ENCODE assay signal across 11 mouse cellular contexts in genomic region chr6:21684252-21684651, GRCm38 (mm10).
DNase-seq lines count a peak whose midpoint lies in the region; ATAC-seq and TF ChIP-seq lines count a peak whose summit lies in the region.
"Had no signal": no experiment of that assay in that cellular context is flagged by ENCODE, and none has a peak within 500 bp of the region (broad histone marks: within the 10 kb centered on the region; RNA-seq: fewer than 3 reads in every experiment).

No protein-coding gene starts in this region.

- DNase-seq in heart, adult 11 months: no peak
- DNase-seq in neural tube, embryonic 10.5 days (ENCODE audit: extremely low spot score, low spot score): no peak
- peak; percentile 80 to 86 for DNase-seq in cerebellum, postnatal 25 days
- no peak for DNase-seq in limb, embryonic 11.5 days (ENCODE audit: low spot score)
- no peak for DNase-seq in thymus, adult 2 months
- DNase-seq: lung, postnatal 36 days; right cerebral cortex, postnatal 25 days had no signal

- no peaks in the 10 kb centered on the region for H3K36me3 ChIP-seq in heart, embryonic 13.5 days
- H3K36me3 ChIP-seq in neural tube, embryonic 15.5 days: no peaks in the 10 kb centered on the region
- H3K36me3 ChIP-seq in limb, embryonic 11.5 days (ENCODE audit: control insufficient read depth, insufficient read depth, low read length): no peaks in the 10 kb centered on the region
- no peaks in the 10 kb centered on the region for H3K36me3 ChIP-seq in thymus, adult 2 months (ENCODE audit: control insufficient read depth, insufficient read depth, low read length)

- ATAC-seq in heart, embryonic 13.5 days (ENCODE audit: extremely low read depth, insufficient number of reproducible peaks, low FRiP score, low TSS enrichment): no peak
- peak; percentile 45; the same call in 1 of the 2 replicates for ATAC-seq in neural tube, embryonic 15.5 days (ENCODE audit: low FRiP score)
- ATAC-seq in limb, embryonic 11.5 days (ENCODE audit: insufficient number of reproducible peaks, low FRiP score, low TSS enrichment, low read depth): 0 out of 2 replicates have a peak, but pooled peaks have one; percentile 35
- ATAC-seq in erythroblast, adult 5-6 weeks (replicated peaks; ENCODE audit: low FRiP score, poor library complexity, severe bottlenecking): no peak
- ATAC-seq: forebrain, embryonic 13.5 days had no signal

- H3K4me2 ChIP-seq in heart, embryonic 13.5 days: peak overlapping the region; percentile 57
- no peak overlapping the region for H3K4me2 ChIP-seq in neural tube, embryonic 15.5 days
- no peak overlapping the region for H3K4me2 ChIP-seq in limb, embryonic 11.5 days (ENCODE audit: low read depth, severe bottlenecking)
- H3K4me2 ChIP-seq: forebrain, embryonic 13.5 days had no signal

- TF ChIP-seq CTCF in thymus, adult 2 months (IDR thresholded peaks at IDR 0.05; ENCODE audit: borderline replicate concordance, control insufficient read depth, extremely low read depth, insufficient read depth, low read length, poor library complexity): no peak

- H3K27ac ChIP-seq in heart, embryonic 13.5 days (replicated peaks): no peak overlapping the region
- H3K27ac ChIP-seq in neural tube, embryonic 15.5 days (replicated peaks): no peak overlapping the region
- no peak overlapping the region for H3K27ac ChIP-seq in limb, embryonic 11.5 days (replicated peaks; ENCODE audit: low read depth, low read length)
- H3K27ac ChIP-seq in thymus, adult 2 months (ENCODE audit: control insufficient read depth, insufficient read depth, low read length): no peak overlapping the region
- H3K27ac ChIP-seq: forebrain, embryonic 13.5 days had no signal

- no peak overlapping the region for H3K9ac ChIP-seq in heart, embryonic 13.5 days
- H3K9ac ChIP-seq in neural tube, embryonic 15.5 days (replicated peaks): no peak overlapping the region
- no peak overlapping the region for H3K9ac ChIP-seq in limb, embryonic 11.5 days (ENCODE audit: low read length)
- H3K9ac ChIP-seq: forebrain, embryonic 13.5 days had no signal

- H3K4me1 ChIP-seq in heart, embryonic 13.5 days: peaks cover 13% of the 10 kb centered on the region
- peaks cover 5% of the 10 kb centered on the region for H3K4me1 ChIP-seq in neural tube, embryonic 15.5 days
- H3K4me1 ChIP-seq in limb, embryonic 11.5 days (ENCODE audit: control insufficient read depth, insufficient read depth, low read length): no peaks in the 10 kb centered on the region
- H3K4me1 ChIP-seq in thymus, adult 2 months (replicated peaks; ENCODE audit: control insufficient read depth, insufficient read depth, low read length): no peaks in the 10 kb centered on the region
- H3K4me1 ChIP-seq: forebrain, embryonic 13.5 days had no signal

- TF ChIP-seq POLR2A in thymus, adult 2 months (IDR thresholded peaks at IDR 0.05; ENCODE audit: control insufficient read depth, extremely low read depth, insufficient read depth, low read length, poor library complexity): no peak

- H3K27me3 ChIP-seq in heart, embryonic 13.5 days (replicated peaks): no peaks in the 10 kb centered on the region
- no peaks in the 10 kb centered on the region for H3K27me3 ChIP-seq in neural tube, embryonic 15.5 days (replicated peaks)
- H3K27me3 ChIP-seq in limb, embryonic 11.5 days (ENCODE audit: control insufficient read depth, insufficient read depth, low read length): no peaks in the 10 kb centered on the region
- no peaks in the 10 kb centered on the region for H3K27me3 ChIP-seq in thymus, adult 2 months (ENCODE audit: control insufficient read depth, insufficient read depth, low read length)
- H3K27me3 ChIP-seq: forebrain, embryonic 13.5 days had no signal

- H3K9me3 ChIP-seq in heart, embryonic 13.5 days: no peaks in the 10 kb centered on the region
- no peaks in the 10 kb centered on the region for H3K9me3 ChIP-seq in neural tube, embryonic 15.5 days (replicated peaks)
- no peaks in the 10 kb centered on the region for H3K9me3 ChIP-seq in limb, embryonic 11.5 days (ENCODE audit: control insufficient read depth, low read length)
- H3K9me3 ChIP-seq: forebrain, embryonic 13.5 days had no signal

- WGBS in heart, embryonic 13.5 days: 22% methylated on average over 6 of the region's 6 CpGs
- WGBS in neural tube, embryonic 15.5 days: 41% methylated on average over 6 of the region's 6 CpGs
- 57% methylated on average over 6 of the region's 6 CpGs for WGBS in limb, embryonic 11.5 days
- WGBS in thymus, adult 2 months: 78% methylated on average over 6 of the region's 6 CpGs

- H3K4me3 ChIP-seq in heart, embryonic 13.5 days: peak overlapping the region; percentile 0; the same call in 1 of the 2 replicates
- H3K4me3 ChIP-seq in neural tube, embryonic 15.5 days (replicated peaks): no peak overlapping the region
- no peak overlapping the region for H3K4me3 ChIP-seq in limb, embryonic 11.5 days (ENCODE audit: low read depth, low read length)
- H3K4me3 ChIP-seq in thymus, adult 2 months (ENCODE audit: control insufficient read depth, insufficient read depth, low read length): no peak overlapping the region
- H3K4me3 ChIP-seq: forebrain, embryonic 13.5 days had no signal

Comparison
In these comparisons a context has a peak if more than half of its experiments do, and no peak if none do; other contexts are left out.
1. ATAC-seq: peak in neural tube, embryonic 15.5 days (single experiment) and limb, embryonic 11.5 days (single experiment); none in heart, embryonic 13.5 days (single experiment) and erythroblast, adult 5-6 weeks (single experiment).
2. DNase-seq: peak in cerebellum, postnatal 25 days (2 of 2); none in heart, adult 11 months (single experiment), neural tube, embryonic 10.5 days (single experiment), limb, embryonic 11.5 days (single experiment) and thymus, adult 2 months (single experiment).